Mouse (Mus musculus): ENCODE data around the gene Cop1. TPM values are rescaled to one million over a fixed set of nuclear protein-coding genes. Genes with fewer than 3 reads are reported as not detected.
"Not testable (repeated sequence)": the region's sequence is repeated elsewhere in the genome, so short reads cannot be mapped to it uniquely, and the experiment has no call there.

Gene Cop1
- polyA plus RNA-seq (2011; ENCODE audit: insufficient read depth, insufficient read length, low read depth, missing spikeins): 116 and 120 TPM in 2 replicates

- Histone ChIP-seq H3K9ac (ENCODE audit: low read depth, poor library complexity, severe bottlenecking) (peak within 1 kb of the TSS; percentile 67), H3K4me3 (ENCODE audit: low read depth, low read length) (peak within 1 kb of the TSS; percentile 88), H3K27ac (ENCODE audit: insufficient read depth, low read length) (peak within 1 kb of the TSS; percentile 58; the same call in 1 of the 2 replicates)
- TF ChIP-seq POLR2A (IDR thresholded peaks at IDR 0.05; ENCODE audit: insufficient read depth, low read length): peak; percentile 41
- H3K36me3 ChIP-seq (ENCODE audit: control insufficient read depth, insufficient read depth, low read length, poor library complexity, severe bottlenecking); H3K27me3 ChIP-seq (ENCODE audit: control insufficient read depth, insufficient read depth, low read length, poor library complexity, severe bottlenecking); H3K9me3 ChIP-seq (replicated peaks; ENCODE audit: control insufficient read depth, insufficient read depth, low read length, poor library complexity, severe bottlenecking); H3K4me1 ChIP-seq (ENCODE audit: control insufficient read depth, insufficient read depth, low read length): not testable (repeated sequence)
These were observed at the start of gene Cop1 for GRCm38 (mm10) chr1:159231781-159232571. TSS of gene Cop1 (plus strand) at chr1:159232320.

DNA sequence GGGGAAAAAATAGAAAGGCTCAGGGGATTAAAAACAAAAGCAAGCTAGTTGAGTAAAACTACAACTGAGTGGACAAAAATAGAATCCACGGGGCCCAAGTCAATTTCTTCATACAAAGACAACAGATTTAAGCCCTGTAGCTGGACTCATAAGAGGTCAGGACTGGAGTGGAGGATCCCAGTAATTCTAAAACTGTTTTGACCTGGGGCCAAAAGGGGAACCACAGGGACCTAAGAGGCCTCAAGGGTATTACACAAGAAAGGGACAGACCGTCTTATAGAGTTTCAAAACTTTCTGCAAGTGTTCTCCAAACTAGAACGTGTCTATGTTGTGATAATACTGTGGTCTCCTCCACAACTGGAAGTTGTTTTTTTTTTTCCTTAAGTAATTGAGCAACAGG lies 45.4 kb upstream of the Cop1 start:
- Histone ChIP-seq H3K4me1 (ENCODE audit: control insufficient read depth, insufficient read depth, low read length) (no peaks in the 10 kb centered on the region), H3K9me3 (replicated peaks; ENCODE audit: control insufficient read depth, insufficient read depth, low read length, poor library complexity, severe bottlenecking) (no peaks in the 10 kb centered on the region), H3K36me3 (ENCODE audit: control insufficient read depth, insufficient read depth, low read length, poor library complexity, severe bottlenecking) (no peaks in the 10 kb centered on the region), H3K9ac (ENCODE audit: low read depth, poor library complexity, severe bottlenecking) (no peak overlapping the region), H3K4me3 (ENCODE audit: low read depth, low read length) (no peak overlapping the region), H3K27me3 (ENCODE audit: control insufficient read depth, insufficient read depth, low read length, poor library complexity, severe bottlenecking) (no peaks in the 10 kb centered on the region), H3K27ac (ENCODE audit: insufficient read depth, low read length) (no peak overlapping the region)
- TF ChIP-seq CTCF (IDR thresholded peaks at IDR 0.05; ENCODE audit: low read depth, low read length) (no peak), EP300 (IDR thresholded peaks at IDR 0.05; ENCODE audit: insufficient read depth, low read depth, low read length) (no peak), POLR2A (IDR thresholded peaks at IDR 0.05; ENCODE audit: insufficient read depth, low read length) (no peak)

DNA sequence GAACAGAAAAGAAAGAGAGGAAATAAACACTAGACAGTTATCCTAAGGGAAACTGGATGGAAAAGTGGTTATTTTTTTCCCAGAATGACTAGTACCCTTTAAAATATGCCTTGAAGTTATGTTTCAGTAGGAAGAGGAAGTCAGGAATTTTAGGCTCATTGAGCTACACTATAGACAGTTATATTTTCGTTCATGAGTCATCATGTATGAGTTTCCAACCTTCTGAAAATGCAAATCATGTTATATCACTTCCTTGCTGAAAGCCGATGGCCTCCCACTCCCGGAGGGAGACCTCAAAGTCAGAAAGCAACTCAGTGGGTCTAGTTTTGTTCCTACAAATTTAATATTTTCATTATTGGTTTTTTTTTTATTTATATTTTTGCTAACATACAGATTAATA lies 33.5 kb upstream of the Cop1 start:
- TF ChIP-seq CTCF (IDR thresholded peaks at IDR 0.05; ENCODE audit: low read depth, low read length) (no peak), EP300 (IDR thresholded peaks at IDR 0.05; ENCODE audit: insufficient read depth, low read depth, low read length) (no peak), POLR2A (IDR thresholded peaks at IDR 0.05; ENCODE audit: insufficient read depth, low read length) (no peak)
- no peaks in the 10 kb centered on the region for H3K4me1 ChIP-seq (ENCODE audit: control insufficient read depth, insufficient read depth, low read length)
- no peaks in the 10 kb centered on the region for H3K36me3 ChIP-seq (ENCODE audit: control insufficient read depth, insufficient read depth, low read length, poor library complexity, severe bottlenecking)
- no peak overlapping the region for H3K9ac ChIP-seq (ENCODE audit: low read depth, poor library complexity, severe bottlenecking)
- H3K4me3 ChIP-seq (ENCODE audit: low read depth, low read length): no peak overlapping the region
- H3K27ac ChIP-seq (ENCODE audit: insufficient read depth, low read length): no peak overlapping the region
- no peaks in the 10 kb centered on the region for H3K27me3 ChIP-seq (ENCODE audit: control insufficient read depth, insufficient read depth, low read length, poor library complexity, severe bottlenecking)
- H3K9me3 ChIP-seq (replicated peaks; ENCODE audit: control insufficient read depth, insufficient read depth, low read length, poor library complexity, severe bottlenecking): no peaks in the 10 kb centered on the region

GRCm38 (mm10) chr1:159199606-159200005 lies 32.5 kb upstream of the Cop1 start:
- H3K9me3 ChIP-seq (replicated peaks; ENCODE audit: control insufficient read depth, insufficient read depth, low read length, poor library complexity, severe bottlenecking): no peaks in the 10 kb centered on the region
- no peak overlapping the region for H3K27ac ChIP-seq (ENCODE audit: insufficient read depth, low read length)
- H3K4me3 ChIP-seq (ENCODE audit: low read depth, low read length): no peak overlapping the region
- H3K9ac ChIP-seq (ENCODE audit: low read depth, poor library complexity, severe bottlenecking): no peak overlapping the region
- no peaks in the 10 kb centered on the region for H3K27me3 ChIP-seq (ENCODE audit: control insufficient read depth, insufficient read depth, low read length, poor library complexity, severe bottlenecking)
- TF ChIP-seq CTCF (IDR thresholded peaks at IDR 0.05; ENCODE audit: low read depth, low read length) (no peak), EP300 (IDR thresholded peaks at IDR 0.05; ENCODE audit: insufficient read depth, low read depth, low read length) (no peak), POLR2A (IDR thresholded peaks at IDR 0.05; ENCODE audit: insufficient read depth, low read length) (no peak)
- no peaks in the 10 kb centered on the region for H3K4me1 ChIP-seq (ENCODE audit: control insufficient read depth, insufficient read depth, low read length)
- H3K36me3 ChIP-seq (ENCODE audit: control insufficient read depth, insufficient read depth, low read length, poor library complexity, severe bottlenecking): no peaks in the 10 kb centered on the region

DNA sequence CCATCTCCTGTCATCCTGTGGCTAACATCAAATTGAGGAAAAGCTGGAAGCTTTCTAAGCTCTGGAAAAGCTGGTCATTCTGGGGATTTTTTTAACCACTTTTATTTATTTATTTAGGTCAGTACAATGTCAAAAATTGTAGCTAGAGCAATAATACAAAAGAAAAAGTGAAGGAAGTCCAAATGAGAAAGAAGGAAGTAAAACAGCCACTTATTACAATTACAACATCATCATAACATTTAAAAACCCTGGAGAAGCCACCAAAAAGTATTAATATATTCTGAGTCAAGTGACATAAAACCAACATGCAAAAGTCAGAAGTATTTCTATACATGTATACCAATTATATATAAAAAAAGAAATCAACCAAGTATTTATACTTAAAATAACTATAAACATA lies 30.9 kb upstream of the Cop1 start:
- H3K27me3 ChIP-seq (ENCODE audit: control insufficient read depth, insufficient read depth, low read length, poor library complexity, severe bottlenecking): no peaks in the 10 kb centered on the region
- no peaks in the 10 kb centered on the region for H3K9me3 ChIP-seq (replicated peaks; ENCODE audit: control insufficient read depth, insufficient read depth, low read length, poor library complexity, severe bottlenecking)
- no peak overlapping the region for H3K4me3 ChIP-seq (ENCODE audit: low read depth, low read length)
- H3K27ac ChIP-seq (ENCODE audit: insufficient read depth, low read length): no peak overlapping the region
- TF ChIP-seq POLR2A (IDR thresholded peaks at IDR 0.05; ENCODE audit: insufficient read depth, low read length) (no peak), EP300 (IDR thresholded peaks at IDR 0.05; ENCODE audit: insufficient read depth, low read depth, low read length) (no peak), CTCF (IDR thresholded peaks at IDR 0.05; ENCODE audit: low read depth, low read length) (no peak)
- H3K4me1 ChIP-seq (ENCODE audit: control insufficient read depth, insufficient read depth, low read length): no peaks in the 10 kb centered on the region
- no peak overlapping the region for H3K9ac ChIP-seq (ENCODE audit: low read depth, poor library complexity, severe bottlenecking)
- no peaks in the 10 kb centered on the region for H3K36me3 ChIP-seq (ENCODE audit: control insufficient read depth, insufficient read depth, low read length, poor library complexity, severe bottlenecking)

DNA sequence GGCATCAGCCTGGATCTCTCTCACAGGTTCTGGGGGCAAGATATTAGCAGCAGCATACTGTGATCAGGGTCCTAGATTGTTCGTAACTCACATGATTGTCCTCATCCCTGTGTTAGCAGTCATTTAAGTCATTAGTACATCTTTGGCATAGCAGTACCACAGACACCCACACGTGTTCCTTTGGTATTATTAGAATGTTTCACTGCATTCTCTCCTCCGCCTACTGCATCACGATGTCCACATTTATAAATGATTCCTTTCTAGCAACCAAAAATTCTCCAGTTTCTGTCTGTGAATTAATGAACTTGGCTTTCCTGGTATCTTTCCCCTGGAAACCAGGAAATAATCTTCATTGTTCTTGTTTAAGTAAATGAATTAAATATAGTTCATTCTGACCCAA lies 20.4 kb upstream of the Cop1 start:
- no peaks in the 10 kb centered on the region for H3K36me3 ChIP-seq (ENCODE audit: control insufficient read depth, insufficient read depth, low read length, poor library complexity, severe bottlenecking)
- TF ChIP-seq POLR2A (IDR thresholded peaks at IDR 0.05; ENCODE audit: insufficient read depth, low read length): no peak
- H3K9ac ChIP-seq (ENCODE audit: low read depth, poor library complexity, severe bottlenecking): no peak overlapping the region
- H3K4me3 ChIP-seq (ENCODE audit: low read depth, low read length): no peak overlapping the region
- no peaks in the 10 kb centered on the region; the same call in 1 of the 2 replicates for H3K9me3 ChIP-seq (replicated peaks; ENCODE audit: control insufficient read depth, insufficient read depth, low read length, poor library complexity, severe bottlenecking)
- no peak overlapping the region for H3K27ac ChIP-seq (ENCODE audit: insufficient read depth, low read length)
- peaks cover 3% of the 10 kb centered on the region; the same call in 1 of the 2 replicates for H3K27me3 ChIP-seq (ENCODE audit: control insufficient read depth, insufficient read depth, low read length, poor library complexity, severe bottlenecking)
- H3K4me1 ChIP-seq (ENCODE audit: control insufficient read depth, insufficient read depth, low read length): no peaks in the 10 kb centered on the region
